Mouse (Mus musculus) frontal cortex, postnatal 25 days (tissue): ENCODE results near the gene Cd8a.

Experiments used
- DNase-seq, 2 experiments: peaks; one replicate each; pipeline ENCODE4 v3.0.0; 2022; ENCODE audit warnings: low spot score in 2 of 2

Cd8a gene

DNA sequence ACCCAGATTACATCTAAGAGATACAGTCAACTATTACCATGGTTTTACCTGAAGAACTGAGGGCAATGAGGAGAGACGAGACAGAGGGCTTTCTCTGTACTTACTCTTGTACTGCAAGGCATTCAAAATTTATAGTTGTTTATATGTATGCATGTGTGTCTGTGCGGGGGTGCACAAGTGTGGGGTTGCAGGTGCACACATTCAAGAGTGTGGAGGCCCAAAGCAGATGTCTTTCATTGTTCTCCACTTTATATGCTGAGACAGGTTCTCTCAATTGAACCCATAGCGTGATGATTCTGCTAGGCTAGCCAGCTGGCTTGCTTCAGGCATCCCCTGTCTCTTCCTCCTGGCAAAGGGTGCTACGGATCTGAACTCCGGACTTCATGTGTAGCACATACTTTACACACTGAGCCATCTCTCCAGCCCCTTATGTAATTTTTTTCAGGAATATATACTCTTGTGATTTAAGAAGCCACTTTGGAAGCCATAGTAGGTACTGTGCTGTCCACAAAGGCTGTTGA lies 2.1 kb upstream of the Cd8a start:
- DNase-seq = no peak

DNA sequence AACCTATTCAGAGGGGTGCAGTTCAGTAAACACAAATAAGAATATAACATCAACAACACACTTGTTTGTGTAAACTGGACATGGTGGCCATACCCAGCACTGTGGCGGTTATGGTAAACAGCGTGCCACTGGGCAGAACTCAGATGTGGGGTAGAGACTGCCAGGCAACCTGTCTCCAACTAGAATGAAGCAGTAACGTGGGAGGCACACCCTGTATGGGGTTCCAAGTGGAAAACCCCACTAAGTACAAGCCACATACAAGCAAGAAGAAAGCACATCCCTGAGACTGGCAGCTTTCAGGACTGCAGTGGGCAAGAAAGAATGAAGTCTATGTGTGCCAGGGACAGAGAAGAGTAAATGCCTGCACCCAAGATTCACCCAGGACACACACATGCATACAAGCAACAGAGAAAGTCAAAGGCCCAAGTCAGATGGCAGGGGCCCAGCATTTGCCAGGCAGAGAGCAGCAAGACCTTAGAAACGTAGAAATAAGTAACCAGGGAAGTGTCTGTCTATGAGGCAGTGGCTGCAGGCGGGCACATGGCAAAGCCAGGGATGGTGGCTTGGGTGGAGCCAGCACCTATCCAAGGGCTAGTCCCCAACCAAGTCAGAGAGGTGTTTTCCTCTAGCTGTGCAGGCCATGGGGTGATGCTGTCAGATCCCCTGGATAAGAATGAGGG lies 1.0 kb upstream of the Cd8a start:
- DNase-seq = no peak

DNA sequence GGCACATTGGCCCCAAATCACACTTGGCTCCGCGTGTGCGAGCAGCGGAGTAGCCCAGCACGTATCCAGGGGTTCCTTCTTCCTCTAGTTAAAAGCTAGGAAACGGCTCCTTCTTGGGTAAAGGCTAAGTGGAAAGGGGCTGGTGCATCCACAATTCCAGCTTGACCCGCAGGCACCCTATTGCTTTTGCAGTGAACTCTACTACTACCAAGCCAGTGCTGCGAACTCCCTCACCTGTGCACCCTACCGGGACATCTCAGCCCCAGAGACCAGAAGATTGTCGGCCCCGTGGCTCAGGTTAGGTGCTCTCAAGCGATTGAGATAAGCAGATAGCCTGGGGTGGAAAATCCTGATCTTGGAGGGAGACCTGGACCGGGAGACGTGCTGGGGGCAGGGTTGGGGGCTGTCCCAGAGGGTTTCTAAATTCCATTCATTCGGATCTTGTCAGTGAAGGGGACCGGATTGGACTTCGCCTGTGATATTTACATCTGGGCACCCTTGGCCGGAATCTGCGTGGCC lies 1.1 kb downstream of the Cd8a start:
- DNase-seq = no peak

DNA sequence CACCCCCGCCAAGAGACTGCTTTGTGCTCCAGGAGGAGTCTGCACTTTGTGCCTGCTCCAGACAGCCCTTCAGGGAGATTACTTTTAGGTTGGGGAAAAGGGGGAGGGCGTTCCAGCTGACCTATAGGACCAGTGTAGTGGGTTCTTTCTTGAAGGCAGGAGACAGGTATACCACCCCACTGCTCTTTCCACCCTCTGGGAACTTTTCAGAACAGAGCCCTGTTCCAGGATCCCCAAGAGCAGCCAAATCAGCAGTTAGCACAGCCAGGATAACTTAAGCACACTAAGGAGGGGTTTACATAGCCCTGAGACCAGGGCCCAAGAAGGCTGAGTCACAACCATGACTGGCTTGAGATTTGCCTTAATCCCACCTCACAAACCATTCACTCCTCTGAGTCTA lies 1.7 kb downstream of the Cd8a start:
- no peak for DNase-seq

DNA sequence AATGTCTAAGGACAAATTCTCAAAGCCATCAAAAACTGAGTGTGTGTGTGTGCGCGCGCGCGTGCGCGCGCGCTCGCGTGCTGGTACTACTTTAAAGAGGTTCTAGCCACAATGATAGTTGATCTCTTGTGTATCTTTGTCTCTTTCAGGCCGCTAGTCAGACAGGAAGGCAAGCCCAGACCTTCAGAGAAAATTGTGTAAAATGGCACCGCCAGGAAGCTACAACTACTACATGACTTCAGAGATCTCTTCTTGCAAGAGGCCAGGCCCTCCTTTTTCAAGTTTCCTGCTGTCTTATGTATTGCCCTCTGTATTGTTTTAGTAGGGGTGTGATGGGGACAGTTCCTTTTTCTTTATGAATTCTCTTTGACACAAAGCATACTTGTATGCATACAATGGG lies 3.5 kb downstream of the Cd8a start:
- no peak for DNase-seq

DNA sequence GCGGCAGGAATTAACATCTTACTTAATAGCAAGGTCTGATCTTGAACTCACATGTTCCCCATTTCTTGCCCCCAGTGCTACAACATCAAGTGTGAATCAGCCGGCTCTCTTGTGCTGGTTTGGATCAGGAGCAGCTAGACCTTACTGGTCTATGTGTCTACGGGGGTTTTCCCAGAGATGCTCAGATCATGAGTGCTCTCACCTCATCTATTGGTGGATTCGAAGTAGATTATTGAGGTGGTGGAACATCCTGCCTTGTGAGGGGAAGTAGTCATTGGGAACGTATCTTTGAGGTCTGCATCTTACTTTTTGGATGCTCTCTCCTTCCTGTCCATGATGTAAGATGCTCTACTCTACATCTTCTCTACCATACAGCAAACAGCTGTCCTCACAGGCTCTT lies 8.4 kb downstream of the Cd8a start:
- no peak for DNase-seq

DNA sequence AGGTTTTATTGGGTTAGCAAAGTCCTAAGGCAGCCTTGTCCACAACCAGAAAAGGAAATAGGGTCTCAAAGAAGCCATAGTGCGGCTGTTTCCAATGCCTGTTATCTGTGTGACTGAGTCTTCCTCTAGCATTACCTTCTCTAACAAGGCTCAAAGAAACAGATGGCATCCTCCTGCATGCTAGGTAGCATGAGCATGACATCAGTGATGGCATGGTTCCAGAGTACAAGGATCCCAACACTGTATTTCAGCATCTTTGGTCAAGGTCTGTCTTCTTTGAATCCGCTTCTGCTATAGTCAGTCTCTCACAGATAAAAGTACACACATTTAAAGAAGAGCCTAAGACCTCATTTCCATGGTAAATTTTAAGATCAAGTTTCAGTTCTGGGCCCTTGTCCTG lies 17.3 kb downstream of the Cd8a start:
- DNase-seq = no peak

DNA sequence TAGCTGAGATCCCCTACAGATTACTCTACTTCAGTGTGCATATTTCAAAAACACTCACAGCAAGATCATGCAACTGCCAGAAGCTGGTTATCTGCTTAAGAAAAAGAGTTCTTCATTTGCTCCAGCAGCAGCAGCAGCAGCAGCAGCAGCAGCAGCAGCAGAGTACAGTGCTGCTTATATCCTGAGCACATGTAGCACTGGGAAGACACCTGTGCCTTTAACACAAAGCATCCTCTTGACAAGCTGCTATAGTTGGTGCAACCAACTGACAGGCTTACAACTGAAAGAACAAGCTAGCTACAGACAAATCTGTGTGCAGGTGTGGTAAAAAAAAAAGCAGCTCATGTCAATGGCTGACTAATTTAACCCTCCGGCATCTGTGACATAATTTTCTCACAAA lies 22.8 kb downstream of the Cd8a start:
- DNase-seq = no peak

DNA sequence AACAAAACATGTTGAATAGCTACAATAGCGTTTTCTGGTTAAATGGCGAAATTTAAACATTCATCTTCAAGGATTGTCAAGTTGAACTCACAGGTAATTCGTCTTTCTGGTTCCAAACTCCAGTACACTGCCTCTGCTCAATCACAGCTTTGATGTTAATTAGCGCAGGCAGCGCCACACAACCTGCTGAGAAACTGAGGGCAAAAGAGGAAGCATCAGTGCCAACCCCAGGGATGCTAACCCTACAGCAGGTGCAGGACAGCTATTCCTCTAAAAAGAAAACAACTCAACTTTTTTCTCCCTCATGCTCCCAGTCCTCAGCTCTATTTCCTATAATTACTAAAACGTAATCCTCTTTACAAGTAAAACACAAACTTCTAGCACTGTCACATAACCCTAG lies 23.5 kb downstream of the Cd8a start:
- DNase-seq = no peak

DNA sequence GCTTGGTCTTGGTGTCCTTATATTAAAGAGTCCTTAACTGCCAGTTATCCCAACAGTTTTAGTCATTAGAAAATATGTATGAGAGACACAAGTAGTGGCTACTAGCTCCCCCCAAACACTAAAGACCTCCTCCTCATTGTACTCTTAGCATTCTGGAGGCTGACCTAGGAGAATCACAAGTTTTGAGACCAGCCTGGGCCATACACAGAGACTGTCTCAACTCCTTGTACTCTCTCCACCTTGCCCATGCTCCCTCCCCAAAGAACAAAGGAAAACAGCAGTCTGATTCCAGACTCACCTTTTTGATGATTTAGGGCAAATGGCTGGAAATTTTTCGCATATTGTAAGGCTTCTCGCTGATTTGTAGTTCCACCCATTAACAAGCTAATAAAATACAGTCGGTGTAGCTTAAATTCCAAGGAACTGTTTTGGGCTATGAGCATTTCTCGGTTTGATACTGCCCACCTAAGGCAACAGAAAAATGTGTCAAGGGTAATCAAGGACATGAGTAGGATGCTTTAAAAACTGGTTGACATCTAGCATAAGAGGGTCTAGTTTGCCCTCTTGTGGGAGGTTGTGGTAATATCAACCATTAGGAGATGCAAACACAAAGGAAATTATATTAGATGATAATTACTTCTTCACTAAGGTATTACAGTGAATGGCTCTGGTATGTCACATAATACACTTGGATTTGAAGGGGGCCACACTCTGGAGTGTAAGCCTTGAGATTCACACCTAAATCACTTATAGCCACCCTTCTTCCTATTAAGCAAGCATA lies 25.8 kb downstream of the Cd8a start:
- DNase-seq = no peak

DNA sequence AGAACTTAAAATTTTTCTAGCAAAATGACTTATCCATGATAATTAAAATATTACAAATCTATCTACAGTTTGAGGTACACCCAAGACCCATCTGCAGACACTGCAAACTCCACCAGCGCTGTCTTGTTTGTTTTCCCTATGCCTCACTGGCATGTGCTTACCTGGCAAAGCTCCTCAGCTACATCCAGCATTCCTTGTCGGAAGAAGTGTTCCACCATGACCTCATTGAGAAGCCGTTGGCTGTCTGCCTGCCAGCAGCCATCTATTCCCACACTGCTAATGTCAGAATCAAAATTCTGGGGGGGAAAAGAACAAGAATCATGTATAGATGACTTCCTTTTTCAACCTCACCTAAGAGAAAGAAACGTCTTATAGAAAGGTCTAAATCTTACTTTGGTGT lies 41.4 kb downstream of the Cd8a start:
- no peak for DNase-seq

DNA sequence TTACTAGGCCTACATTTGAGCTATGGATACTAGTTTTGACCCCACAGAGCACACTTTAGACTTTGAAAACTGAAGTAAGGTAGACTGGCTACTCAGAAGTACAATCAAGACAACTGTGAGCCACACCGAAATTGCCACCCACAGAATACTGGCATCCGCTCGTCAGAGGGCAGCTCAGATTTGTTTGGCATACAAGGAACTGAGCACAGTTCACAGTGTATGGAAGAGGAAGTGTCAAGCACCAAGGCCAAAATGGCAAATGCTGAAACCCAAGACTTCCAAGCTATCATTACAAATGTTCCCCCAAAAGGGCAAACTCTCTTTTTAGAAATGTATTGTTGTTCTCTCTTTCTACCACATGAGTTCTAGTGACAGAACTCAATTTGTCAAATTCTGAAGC lies 42.2 kb downstream of the Cd8a start:
- DNase-seq = no peak

DNA sequence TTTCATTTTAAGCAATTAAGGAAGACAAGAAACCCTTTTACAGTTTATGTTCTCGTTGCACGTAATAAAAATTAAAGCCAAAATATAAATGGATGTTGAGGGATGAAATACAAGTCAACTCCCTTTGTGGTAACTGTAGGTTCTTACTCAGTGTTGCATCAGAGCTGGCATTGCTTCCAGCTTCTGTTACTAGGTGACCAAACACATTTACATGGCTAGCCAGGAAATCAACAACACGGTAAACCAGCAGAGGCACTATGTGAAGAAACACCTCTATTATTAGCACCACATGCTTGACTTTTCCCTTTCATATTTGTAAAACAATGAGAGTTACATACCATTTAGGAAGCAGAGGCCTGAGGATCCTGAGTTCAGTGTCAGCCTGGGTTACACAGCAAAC lies 45.6 kb downstream of the Cd8a start:
- DNase-seq = no peak

DNA sequence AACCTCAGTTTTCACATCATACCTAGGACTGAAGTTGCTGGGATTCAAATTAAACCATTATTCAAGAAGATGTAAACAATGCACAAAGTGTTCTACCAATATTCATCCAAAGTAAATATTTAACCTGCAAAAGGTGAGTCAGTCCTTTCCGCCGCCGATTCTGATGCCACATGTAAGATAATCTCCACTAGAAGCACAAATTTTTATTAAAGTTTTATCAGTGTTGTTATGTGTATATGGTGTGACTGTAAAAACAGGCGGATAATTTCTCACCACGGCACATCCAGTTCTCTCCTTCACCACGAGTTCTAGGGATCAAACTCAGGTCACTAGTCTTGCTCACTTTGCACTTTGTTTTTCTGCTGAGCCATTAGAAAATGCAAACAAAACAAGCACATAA lies 47.6 kb downstream of the Cd8a start:
- DNase-seq = no peak

DNA sequence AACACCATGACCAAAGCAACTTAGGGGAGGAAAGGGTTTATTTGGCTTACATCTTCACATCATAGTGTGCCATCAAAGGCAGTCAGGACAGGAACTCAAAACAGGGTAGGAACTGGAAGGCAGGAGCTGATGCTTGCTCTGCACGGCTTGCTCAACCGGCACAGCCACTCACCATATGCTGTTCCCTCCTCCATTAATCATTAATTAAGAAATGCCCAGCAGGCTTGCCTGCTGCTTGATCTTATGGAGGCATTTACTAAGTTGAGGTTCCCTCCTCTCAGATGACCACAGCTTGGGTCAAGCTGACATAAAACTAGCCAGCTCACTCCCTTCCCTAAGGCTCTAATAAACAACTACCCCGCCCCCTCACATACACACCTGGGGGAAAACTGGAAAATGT lies 48.9 kb downstream of the Cd8a start:
- no peak for DNase-seq

DNA sequence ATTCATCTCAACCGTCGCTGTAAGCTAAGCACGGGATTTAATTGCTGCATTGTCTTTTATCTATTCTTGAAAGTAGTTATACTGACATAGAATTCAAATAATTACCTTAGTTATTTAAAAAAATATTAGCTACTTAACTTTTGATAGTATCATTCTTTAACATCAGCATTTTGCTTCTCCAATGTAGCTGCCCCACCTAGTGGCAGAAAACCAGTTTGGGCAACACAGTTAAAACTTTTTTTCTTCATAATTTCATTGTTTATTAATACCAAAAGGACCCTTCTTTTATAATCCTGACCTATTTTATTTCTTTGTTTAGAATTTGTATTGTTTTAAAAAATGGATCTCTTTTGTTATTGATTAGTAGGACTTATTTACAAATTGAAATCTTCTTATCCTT lies 49.9 kb downstream of the Cd8a start:
- DNase-seq = no peak

DNA sequence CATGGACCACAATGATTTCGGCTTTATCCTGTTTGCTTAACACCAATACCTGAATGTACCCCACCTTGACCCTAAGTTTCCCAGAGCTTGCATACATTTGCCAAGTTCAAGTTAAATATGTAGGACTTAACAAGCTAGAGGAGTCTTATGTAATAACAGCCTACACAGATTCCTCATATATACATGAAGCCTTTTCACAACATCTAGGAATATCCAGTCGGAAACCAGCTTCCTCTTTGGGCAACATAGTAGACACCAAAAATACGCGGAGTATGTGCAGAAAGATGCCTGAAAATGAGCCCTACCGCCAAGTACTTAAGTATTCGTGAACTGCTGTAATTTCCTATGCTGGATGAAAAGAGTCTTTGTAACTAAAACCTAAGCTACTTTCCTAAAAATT lies 52.5 kb downstream of the Cd8a start:
- no peak for DNase-seq

DNA sequence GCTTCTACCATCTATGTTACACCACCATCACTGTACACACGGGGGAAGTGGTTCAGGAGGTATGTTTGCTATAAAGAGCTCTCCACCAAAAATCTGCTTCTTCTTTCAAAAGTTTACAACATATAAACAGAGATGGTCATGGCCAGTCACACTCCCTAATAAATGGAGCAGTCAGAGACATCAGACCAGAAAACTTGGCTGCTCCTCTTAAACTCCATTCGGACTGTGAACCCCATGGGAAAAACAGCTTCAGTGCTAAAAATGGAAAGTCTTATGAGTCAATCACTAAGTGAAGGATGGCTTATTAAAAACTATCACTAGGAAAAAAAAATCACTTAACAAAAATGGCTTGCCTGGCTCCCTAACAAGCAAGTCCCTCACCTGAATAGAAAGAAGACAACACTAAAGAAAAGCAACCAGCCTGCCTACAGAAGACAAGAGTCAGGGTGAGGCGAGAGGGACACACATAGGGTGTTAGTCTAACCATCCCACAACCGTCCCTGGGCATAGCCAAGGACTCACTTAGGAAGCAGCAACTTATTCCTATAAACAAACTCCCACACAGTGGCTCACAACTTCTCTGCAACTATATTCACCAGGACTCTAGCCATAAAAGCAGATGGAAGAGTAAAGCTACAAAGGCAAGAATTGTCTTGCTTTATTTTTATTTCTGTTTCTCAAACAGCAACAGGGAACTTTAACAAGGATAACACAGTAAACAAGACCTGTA lies 54.9 kb downstream of the Cd8a start:
- DNase-seq = no peak
